Comparison of ENCODE assay signal across 10 mouse cellular contexts in the genomic region with DNA sequence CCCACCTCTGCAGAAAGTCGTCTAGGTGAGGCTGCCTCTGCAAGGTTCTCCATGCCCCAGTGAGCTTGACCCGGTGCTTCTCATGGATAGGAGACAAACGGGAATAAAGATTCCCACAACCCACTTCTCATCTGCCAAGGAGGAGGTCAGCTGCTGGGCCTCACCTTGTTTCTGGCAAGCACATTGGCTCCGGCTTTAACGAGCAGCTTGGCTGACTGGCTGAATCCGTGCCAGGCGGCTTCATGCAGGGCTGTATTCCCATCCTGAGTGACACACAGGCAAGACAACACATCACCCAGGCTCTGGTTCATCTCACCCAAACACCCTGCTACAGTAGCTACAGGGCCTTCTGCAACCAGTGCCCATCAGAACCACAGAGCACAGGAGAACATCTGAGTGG. TPM values are rescaled to one million over a fixed set of nuclear protein-coding genes. Genes with fewer than 3 reads are reported as not detected.
DNase-seq lines count a peak whose midpoint lies in the region; ATAC-seq and TF ChIP-seq lines count a peak whose summit lies in the region.
"Had no signal": no experiment of that assay in that cellular context is flagged by ENCODE, and none has a peak within 500 bp of the region (broad histone marks: within the 10 kb centered on the region; RNA-seq: fewer than 3 reads in every experiment).

No protein-coding gene starts in this region.

- H3K9ac ChIP-seq in heart, embryonic 12.5 days = no peak overlapping the region; the same call in 1 of the 2 replicates
- H3K9ac ChIP-seq in heart, postnatal 0 days (replicated peaks; ENCODE audit: low read depth, low read length) = no peak overlapping the region
- H3K9ac ChIP-seq: midbrain, embryonic 12.5 days had no signal

- H3K4me1 ChIP-seq in heart, embryonic 12.5 days (replicated peaks) = peaks cover 26% of the 10 kb centered on the region
- H3K4me1 ChIP-seq in heart, postnatal 0 days (ENCODE audit: control insufficient read depth, insufficient read depth) = no peaks in the 10 kb centered on the region
- H3K4me1 ChIP-seq in lung, adult 2 months (ENCODE audit: control insufficient read depth, insufficient read depth, low read length) = no peaks in the 10 kb centered on the region

- no peak for TF ChIP-seq POLR2A in lung, adult 2 months (IDR thresholded peaks at IDR 0.05; ENCODE audit: borderline replicate concordance, extremely low read depth, low read depth, low read length)

- no peaks in the 10 kb centered on the region for H3K9me3 ChIP-seq in heart, embryonic 12.5 days (replicated peaks)
- H3K9me3 ChIP-seq in heart, postnatal 0 days (replicated peaks; ENCODE audit: control insufficient read depth, low read length) = no peaks in the 10 kb centered on the region
- H3K9me3 ChIP-seq: midbrain, embryonic 12.5 days had no signal

- DNase-seq in heart, adult 18-20 months = peak; percentile 37 to 44
- DNase-seq in retina, postnatal 1 day = peak; percentile 34
- no peak for DNase-seq in retina, embryonic 14.5 days (ENCODE audit: low spot score)
- no peak for DNase-seq in heart, postnatal 0 days (ENCODE audit: low spot score)
- peak; percentile 12 for DNase-seq in ovary, postnatal 36 days (ENCODE audit: low spot score)
- no peak for DNase-seq in lung, adult 2 months

- H3K4me2 ChIP-seq in heart, embryonic 12.5 days = no peak overlapping the region
- no peak overlapping the region for H3K4me2 ChIP-seq in heart, postnatal 0 days (ENCODE audit: low read depth, low read length)
- H3K4me2 ChIP-seq: midbrain, embryonic 12.5 days had no signal

- H3K27me3 ChIP-seq in heart, embryonic 12.5 days (replicated peaks) = no peaks in the 10 kb centered on the region
- no peaks in the 10 kb centered on the region for H3K27me3 ChIP-seq in heart, postnatal 0 days (ENCODE audit: control insufficient read depth, insufficient read depth, low read length)
- H3K27me3 ChIP-seq: CH12.LX; midbrain, embryonic 12.5 days had no signal

- H3K27ac ChIP-seq in heart, embryonic 12.5 days (ENCODE audit: poor library complexity, severe bottlenecking) = no peak overlapping the region
- H3K27ac ChIP-seq in heart, postnatal 0 days (ENCODE audit: low read depth) = no peak overlapping the region
- H3K27ac ChIP-seq: midbrain, embryonic 12.5 days had no signal

- H3K36me3 ChIP-seq in heart, embryonic 12.5 days = no peaks in the 10 kb centered on the region
- no peaks in the 10 kb centered on the region for H3K36me3 ChIP-seq in heart, postnatal 0 days (replicated peaks; ENCODE audit: control insufficient read depth, insufficient read depth, low read length)

- H3K4me3 ChIP-seq in heart, embryonic 12.5 days = no peak overlapping the region
- H3K4me3 ChIP-seq in heart, postnatal 0 days (ENCODE audit: low read depth, low read length) = no peak overlapping the region
- no peak overlapping the region for H3K4me3 ChIP-seq in lung, adult 2 months (replicated peaks; ENCODE audit: extremely low read depth, low read depth, low read length)
- H3K4me3 ChIP-seq: midbrain, embryonic 12.5 days had no signal

- ATAC-seq in heart, embryonic 12.5 days (ENCODE audit: insufficient number of reproducible peaks, low FRiP score) = no peak
- ATAC-seq in heart, postnatal 0 days (ENCODE audit: insufficient read depth, low read depth) = peak; percentile 60
- no peak for ATAC-seq in erythroblast, adult 5-6 weeks (replicated peaks; ENCODE audit: low FRiP score, poor library complexity, severe bottlenecking)

- WGBS in heart, embryonic 12.5 days = 62% methylated on average over 7 of the region's 7 CpGs
- 24% methylated on average over 7 of the region's 7 CpGs for WGBS in heart, postnatal 0 days
- 68% methylated on average over 7 of the region's 7 CpGs for WGBS in lung, adult 2 months

- no peak for TF ChIP-seq EP300 in heart, postnatal 0 days (IDR thresholded peaks at IDR 0.05; ENCODE audit: low read depth)

- TF ChIP-seq CTCF in heart, postnatal 0 days (IDR thresholded peaks at IDR 0.05; ENCODE audit: low read depth) = no peak
- no peak for TF ChIP-seq CTCF in lung, adult 2 months (IDR thresholded peaks at IDR 0.05; ENCODE audit: insufficient read depth, low read length)

RNA-seq across cellular contexts. Expression of gene Lyrm2, which starts 26.9 kb away (rescaled TPM):
- total RNA-seq in heart, adult 18-20 months (2021) = 10 to 100 TPM; 39.8 to 43.9 TPM
- 138 and 139 TPM in 2 replicates for polyA plus RNA-seq in heart, embryonic 12.5 days (2016; fragmentation: Nextera tagmentation; extraction: Ambion mirVana)
- total RNA-seq in heart, postnatal 0 days (2014; rRNA removed; ENCODE audit: low replicate concordance) = 8.7 and 70.8 TPM in 2 replicates
- polyA plus RNA-seq in heart, postnatal 0 days (2015; fragmentation: Nextera tagmentation; extraction: Ambion mirVana) = 146 and 154 TPM in 2 replicates
- polyA plus RNA-seq in lung, adult 2 months (2012; rRNA removed) = 8.3 and 10.3 TPM in 2 replicates
- 9.0 and 11.1 TPM in 2 replicates for total RNA-seq in erythroblast, adult 5-6 weeks (2015; ENCODE audit: low replicate concordance)
- 6.6 and 8.4 TPM in 2 replicates for total RNA-seq in erythroblast, adult 5-6 weeks (2017; ENCODE audit: low replicate concordance)

Comparison
In these comparisons a context has a peak if more than half of its experiments do, and no peak if none do; other contexts are left out.
1. DNase-seq: peak in heart, adult 18-20 months (2 of 2), retina, postnatal 1 day (single experiment) and ovary, postnatal 36 days (single experiment); none in retina, embryonic 14.5 days (single experiment), heart, postnatal 0 days (single experiment) and lung, adult 2 months (single experiment).